Mouse (Mus musculus): ENCODE results near the gene Cpeb4. TPM values are rescaled to one million over a fixed set of nuclear protein-coding genes. Genes with fewer than 3 reads are reported as not detected.
"Not testable (repeated sequence)": the region's sequence is repeated elsewhere in the genome, so short reads cannot be mapped to it uniquely, and the experiment has no call there.

Cpeb4 gene
- total RNA-seq, 1 experiment from 2014 or later = 92.2 TPM

GRCm38 (mm10) chr11:31975678-31976077 lies 103.7 kb downstream of the Cpeb4 start:
- DNase-seq = no peak

GRCm38 (mm10) chr11:31976137-31976536 lies 104.1 kb downstream of the Cpeb4 start:
- DNase-seq = no peak

GRCm38 (mm10) chr11:31980089-31980488 lies 108.1 kb downstream of the Cpeb4 start:
- DNase-seq = not testable (repeated sequence)

- no peak for DNase-seq
Measured at GRCm38 (mm10) chr11:31981830-31982229, 109.8 kb downstream of the Cpeb4 start.

- DNase-seq = not testable (repeated sequence)
Measured at GRCm38 (mm10) chr11:31982247-31982943, 110.4 kb downstream of the Cpeb4 start.

- no peak for DNase-seq
Measured at GRCm38 (mm10) chr11:31983249-31983648, 111.2 kb downstream of the Cpeb4 start.

GRCm38 (mm10) chr11:31984786-31985185 lies 112.8 kb downstream of the Cpeb4 start:
- DNase-seq = no peak

Other genes with a start within 250 kb of the Cpeb4 start
- 50.3 and 55.4 TPM in 2 replicates for gene Bod1, start 200.3 kb upstream of the Cpeb4 start, total RNA-seq (2021)
- gene 4930524B15Rik, start 93.4 kb downstream of the Cpeb4 start, total RNA-seq (2021) = not detected in 2 replicates
- gene Nsg2, start 128.3 kb downstream of the Cpeb4 start, total RNA-seq (2021) = 23.6 and 33.9 TPM in 2 replicates